Mouse (Mus musculus) urinary bladder, adult 2 months (tissue): ENCODE measurements around the gene Ptk6. TPM values are rescaled to one million over a fixed set of nuclear protein-coding genes. Genes with fewer than 3 reads are reported as not detected.
A peak's percentile ranks its signal among the peaks of the same experiment; 100 is the strongest.

Source experiments
- DNase-seq: peaks from one replicate; pipeline ENCODE4 v3.0.0; 2022; ENCODE audit warnings: low spot score
- polyA plus RNA-seq: library from polyadenylated mRNA; depleted of rRNA; stranded (reverse); fragments of >200 nt; gene quantifications from 2 replicates; pipeline ENCODE4 v1.2.3, GENCODE M21; 2012; rRNA removed

Ptk6 gene
- 0.04 and 0.07 TPM in 2 replicates for polyA plus RNA-seq

- no peak for DNase-seq
Measured at GRCm38 (mm10) chr2:181202422-181202821, at the start of gene Ptk6. TSS of gene Ptk6 (minus strand) at chr2:181202789.

DNA sequence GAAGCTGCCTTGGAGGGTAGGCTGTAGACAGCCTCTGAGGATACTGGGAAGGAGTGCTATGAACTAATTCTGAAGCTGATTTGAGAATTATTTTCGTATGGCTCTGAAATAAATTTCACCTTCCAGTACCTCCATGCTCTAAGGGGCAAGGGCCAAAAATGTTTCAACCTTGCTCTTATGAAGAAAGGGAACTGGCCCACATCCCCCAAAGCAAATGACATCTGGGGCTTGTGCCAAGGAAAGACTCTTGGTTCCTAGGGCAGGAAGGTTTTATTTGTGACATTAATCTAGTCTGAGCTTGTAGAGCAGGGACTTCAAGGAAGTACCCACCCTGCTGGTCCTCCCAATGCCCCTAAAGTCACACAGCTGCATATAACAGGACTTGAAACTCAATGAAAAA lies 49.3 kb upstream of the Ptk6 start:
- no peak for DNase-seq

- no peak for DNase-seq
Measured at GRCm38 (mm10) chr2:181249217-181249616, 46.6 kb upstream of the Ptk6 start.

DNA sequence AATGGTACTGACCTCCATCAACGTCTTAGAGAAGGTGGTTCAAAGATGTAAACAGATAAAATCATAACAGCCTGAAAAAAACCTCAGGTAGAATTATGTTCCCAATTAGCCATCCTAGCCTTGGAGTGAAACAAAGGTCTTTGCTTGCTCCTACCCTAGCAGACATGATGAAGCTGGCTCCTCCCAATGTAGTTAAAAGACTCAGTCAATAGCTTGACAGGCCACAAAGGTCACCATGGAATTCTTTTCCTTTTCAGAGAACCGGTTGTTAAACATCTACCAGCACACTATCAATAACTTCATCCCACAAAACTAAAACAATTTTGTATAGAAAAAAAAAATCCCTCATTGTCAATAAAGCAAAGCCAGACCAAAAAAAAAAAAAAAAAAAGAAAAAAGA lies 42.4 kb upstream of the Ptk6 start:
- no peak for DNase-seq

DNA sequence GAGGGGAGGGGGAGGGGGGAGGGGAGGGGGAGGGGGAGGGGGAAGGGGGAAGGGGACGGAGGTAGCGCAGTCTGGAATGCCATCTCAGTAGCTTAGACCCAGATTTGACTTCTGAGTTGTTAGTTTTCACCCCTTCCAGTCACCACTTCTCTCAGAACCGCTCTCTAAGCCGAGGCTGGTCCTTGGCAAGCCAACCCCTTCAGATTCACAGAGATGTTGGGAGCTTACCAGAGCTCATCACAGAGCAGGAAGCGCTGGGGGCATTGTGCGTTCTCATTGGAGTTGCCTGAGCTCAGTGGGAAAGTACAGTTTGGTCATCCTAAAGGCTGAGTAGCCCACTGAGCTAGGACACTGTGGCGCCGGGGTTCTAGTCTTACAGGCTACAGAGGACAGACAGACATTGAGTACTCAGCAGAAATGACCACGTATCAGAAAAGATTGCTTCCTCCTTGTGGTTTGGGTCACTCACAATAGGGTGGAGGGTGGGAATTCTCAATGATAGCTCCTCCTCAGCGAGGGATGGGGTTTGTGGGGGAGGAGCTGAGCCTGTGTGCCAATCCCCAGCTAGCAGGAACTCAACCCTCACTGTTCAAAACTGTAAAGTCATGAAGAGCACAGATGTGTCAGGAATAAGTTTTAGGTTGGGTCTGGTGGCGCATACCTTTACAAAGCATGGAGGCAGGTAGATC lies 41.3 kb upstream of the Ptk6 start:
- DNase-seq: peak; percentile 16

GRCm38 (mm10) chr2:181242314-181242665 lies 39.7 kb upstream of the Ptk6 start:
- DNase-seq: peak; percentile 17

DNA sequence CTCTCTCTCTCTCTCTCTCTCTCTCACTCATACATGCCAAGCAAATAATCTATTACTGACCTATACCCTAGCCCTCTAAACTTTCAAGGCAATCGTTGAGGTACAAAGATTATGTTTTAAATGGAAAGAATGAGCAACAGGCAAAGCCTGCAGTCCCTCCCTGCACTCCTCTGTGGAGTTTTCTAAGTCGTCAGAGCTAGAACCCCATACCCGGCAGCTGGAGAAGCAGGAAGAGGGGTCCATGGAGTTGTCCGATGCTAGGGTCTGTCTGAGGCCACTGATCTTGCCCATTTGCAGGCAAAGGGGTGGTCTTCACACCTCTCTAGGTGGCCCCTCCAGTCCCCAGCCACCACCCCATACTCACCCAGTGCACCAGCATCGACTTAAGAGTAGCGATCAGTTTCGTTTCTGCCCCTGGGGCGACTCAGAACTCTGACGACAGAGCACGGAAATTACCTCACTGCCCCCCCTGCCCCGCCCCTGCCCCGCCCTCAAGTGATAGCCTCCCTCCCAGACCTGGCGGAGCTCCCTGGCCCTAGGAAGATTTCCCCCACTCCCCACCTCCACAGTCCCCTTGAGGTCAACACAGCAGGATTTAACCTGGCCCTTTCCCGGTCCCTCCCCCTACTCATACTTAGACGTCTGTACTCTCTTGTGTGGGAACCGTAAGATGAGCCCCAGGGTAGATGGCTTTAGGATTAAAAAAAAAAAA lies 39.2 kb upstream of the Ptk6 start, which contains the start of gene Helz2:
Helz2 (minus strand) TSS at position 426 of the 712 bp plus-strand sequence.
- peak; percentile 35 for DNase-seq

- DNase-seq: peak; percentile 19
Measured at GRCm38 (mm10) chr2:181240806-181241440, 38.3 kb upstream of the Ptk6 start.

DNA sequence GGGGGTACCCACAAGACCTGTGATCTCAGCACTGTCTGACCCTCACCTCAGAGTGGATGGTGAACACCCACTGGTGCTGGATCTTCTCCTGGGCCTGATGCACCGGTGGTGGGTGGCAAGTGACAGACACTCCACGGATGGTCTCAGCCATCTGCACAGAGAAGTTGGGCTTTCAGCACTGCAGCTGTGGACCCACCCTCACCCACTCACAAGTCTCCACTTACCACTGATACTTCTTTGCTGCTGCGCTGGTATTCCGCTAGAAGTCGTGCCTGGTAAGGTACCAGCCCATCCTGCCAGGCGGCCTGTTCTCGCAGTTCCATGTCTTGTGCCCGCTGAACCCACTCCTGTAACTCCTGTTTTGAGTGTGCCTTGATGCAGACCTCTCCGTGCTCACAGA lies 36.7 kb upstream of the Ptk6 start:
- no peak for DNase-seq

DNA sequence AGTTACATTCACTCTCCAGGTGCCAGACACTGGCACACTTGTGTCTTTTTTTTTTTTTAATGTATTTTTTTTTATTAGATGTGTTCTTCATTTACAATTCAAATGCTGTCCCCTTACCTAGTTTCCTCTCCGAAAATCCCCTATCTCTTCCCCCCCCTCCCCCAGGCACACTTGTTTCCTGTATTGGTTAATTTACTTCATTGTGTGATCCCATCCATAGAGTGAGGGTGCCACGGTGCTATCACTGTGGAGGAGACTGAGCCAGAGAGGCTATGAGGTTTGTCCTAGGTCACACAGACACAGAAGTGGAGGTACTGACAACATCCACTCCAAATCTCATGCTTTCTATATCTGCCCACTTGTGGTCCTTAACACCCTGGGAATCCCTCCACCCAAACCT lies 36.3 kb upstream of the Ptk6 start:
- no peak for DNase-seq

- peak; percentile 18 for DNase-seq
Measured at GRCm38 (mm10) chr2:181238091-181238610, 35.6 kb upstream of the Ptk6 start.

- peak; percentile 16 for DNase-seq
Measured at GRCm38 (mm10) chr2:181237251-181238014, 34.8 kb upstream of the Ptk6 start.

DNA sequence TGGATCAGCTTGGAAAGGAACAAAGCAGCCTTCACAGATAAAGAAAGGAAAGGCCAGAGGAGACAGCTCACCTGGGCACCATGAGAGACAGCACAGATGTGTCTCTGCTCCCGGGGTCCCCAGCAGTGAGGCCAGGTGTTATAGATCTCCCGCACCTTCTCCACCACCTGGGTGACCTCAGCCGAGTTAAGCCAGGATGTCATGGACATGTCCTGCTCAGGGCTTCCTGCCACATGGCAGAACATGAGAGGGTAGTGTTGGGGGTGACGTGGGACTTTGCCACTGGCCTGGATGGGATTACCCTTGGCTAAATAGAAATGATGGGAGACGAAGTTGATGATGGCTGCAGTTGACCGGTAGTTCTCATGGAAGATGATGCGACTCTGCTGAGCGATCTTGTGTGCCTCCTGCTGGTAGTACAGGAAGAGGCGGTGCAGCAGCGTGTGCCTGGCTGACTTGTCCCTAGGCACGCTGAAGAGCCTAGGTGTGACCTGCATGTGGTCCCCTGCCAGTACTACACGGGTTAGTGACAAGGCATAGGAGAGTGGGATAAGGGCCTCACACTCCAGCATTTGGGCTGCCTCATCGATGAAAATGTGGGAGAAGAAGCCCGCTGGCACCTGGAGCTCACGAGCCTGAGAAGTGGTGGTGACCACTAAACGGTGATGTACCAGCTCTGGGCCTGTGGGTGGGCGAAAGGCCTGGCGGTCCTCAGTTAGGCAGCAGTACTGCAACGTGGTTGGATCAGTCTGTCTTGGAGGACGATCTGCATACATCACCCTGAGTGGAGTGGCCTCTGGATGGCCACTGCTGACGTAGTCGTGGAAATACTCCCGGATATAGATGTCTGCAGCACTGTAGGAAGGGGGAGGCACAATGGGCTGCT lies 33.3 kb upstream of the Ptk6 start:
- DNase-seq: peak; percentile 16

GRCm38 (mm10) chr2:181234680-181235079 lies 32.1 kb upstream of the Ptk6 start:
- peak; percentile 16 for DNase-seq

DNA sequence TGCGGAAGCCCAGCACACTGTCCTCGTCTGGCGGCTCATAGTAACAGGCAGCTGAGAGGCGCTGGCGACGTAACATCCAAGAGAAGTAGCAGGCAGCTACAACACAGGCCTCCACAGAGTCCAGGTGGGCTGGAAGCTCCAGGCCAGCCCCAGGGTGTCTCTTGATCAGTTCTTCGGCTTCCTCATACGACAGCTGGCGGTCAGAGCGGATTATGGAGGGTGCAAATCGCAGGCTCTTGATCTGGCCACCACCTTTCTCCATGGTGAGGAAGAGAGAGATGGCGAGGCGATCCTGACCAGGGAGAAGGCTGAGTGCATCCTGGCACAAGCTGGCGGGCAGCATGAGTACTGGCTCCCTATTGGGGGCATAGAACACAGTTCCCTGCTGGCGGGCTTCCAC lies 30.9 kb upstream of the Ptk6 start:
- peak; percentile 14 for DNase-seq

- no peak for DNase-seq
Measured at GRCm38 (mm10) chr2:181231171-181231570, 28.6 kb upstream of the Ptk6 start.

- DNase-seq: no peak
Measured at GRCm38 (mm10) chr2:181228335-181228734, 25.7 kb upstream of the Ptk6 start.

DNA sequence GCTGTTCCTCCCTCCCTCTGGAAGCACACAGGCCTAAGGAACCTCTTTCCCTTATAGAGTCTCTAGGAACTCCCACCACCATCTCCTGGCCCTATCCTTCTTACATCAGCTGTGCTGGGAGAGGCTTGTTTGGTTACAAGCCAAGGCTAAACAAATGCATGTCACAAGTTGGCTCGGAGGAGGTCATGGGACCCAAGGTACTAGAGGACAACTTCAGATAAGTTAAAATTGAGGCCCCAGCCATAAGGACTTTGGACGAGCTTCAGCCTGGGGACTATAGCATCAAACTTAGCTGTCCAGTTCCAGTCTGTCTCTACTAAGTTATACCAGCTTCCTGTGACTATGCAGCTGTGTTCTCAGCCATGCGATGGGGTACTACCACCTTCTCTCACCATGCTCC lies 24.5 kb upstream of the Ptk6 start:
- DNase-seq: no peak

- DNase-seq: no peak
Measured at GRCm38 (mm10) chr2:181224994-181225393, 22.4 kb upstream of the Ptk6 start.

DNA sequence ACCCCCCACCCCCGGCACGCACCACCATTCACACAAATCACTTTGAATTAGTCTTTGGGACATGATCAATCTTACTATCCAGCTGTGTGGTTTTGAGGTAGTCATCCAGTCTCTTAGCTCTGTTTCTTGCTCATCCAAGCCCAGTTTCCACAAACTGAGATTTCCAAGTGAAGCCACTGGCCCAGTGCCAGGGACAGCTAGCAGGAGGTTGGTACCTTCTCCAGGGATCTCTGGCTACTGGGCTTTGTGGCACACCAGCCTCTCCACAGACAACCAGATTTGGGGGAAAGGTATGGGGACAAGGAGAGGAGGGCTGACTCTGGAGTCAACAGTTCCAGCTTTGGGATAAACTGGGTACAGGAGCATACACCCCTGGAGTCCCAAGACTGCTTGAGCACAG lies 17.8 kb upstream of the Ptk6 start:
- DNase-seq: no peak
